Mouse (Mus musculus): ENCODE measurements at regions not wholly inside any gene's neighbourhood (a gene's known extent, or its start where the extent isn't known, plus 50 kb on each side); places are given as distances from the start of the nearest gene placed in this dataset.

DNA sequence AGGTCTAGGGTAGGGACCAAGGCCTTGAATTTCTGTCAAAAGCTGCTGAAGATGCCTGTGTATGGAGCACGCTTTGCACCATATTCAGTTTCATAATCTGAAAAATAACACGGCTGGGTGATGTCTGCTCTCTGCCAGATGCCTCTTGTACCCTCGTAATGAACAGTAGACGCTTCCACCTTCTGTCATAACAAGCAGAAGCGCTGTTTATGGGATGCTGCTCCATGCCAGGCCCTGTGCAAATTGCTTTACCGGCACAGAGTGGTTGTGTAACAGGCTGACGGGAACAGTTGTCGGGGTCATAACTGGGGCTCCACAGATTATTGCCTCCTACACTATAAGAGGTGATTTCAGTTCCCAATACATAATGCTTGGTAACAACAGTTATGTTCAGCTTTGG lies 211.5 kb upstream of the Tnp1 start:
- DNase-seq (ENCODE audit: low read depth, low spot score): no peak

DNA sequence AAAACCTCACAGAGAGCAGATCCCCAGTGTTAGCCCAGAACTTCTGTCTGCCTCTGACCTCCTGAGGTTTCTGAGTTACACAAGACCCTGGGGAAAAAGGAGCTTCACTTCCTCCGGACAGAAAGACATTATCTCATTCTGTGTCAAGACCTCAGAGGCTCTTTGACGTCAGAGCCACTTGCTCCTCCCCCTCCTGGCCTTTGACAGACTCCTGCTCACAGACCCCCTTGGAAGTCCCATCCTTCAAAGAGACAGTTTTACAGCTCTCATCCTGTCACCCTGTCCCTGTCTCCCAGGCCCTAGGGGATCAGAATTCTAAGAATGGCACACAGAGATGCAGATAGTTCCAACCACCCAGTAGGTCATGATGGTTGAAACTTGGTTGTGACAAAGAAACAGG lies 206.2 kb upstream of the Tnp1 start:
- no peak for DNase-seq (ENCODE audit: low read depth, low spot score)

- no peak for DNase-seq (ENCODE audit: low read depth, low spot score)
Observed at GRCm38 (mm10) chr1:73214305-73214946, 198.7 kb upstream of the Tnp1 start.

DNA sequence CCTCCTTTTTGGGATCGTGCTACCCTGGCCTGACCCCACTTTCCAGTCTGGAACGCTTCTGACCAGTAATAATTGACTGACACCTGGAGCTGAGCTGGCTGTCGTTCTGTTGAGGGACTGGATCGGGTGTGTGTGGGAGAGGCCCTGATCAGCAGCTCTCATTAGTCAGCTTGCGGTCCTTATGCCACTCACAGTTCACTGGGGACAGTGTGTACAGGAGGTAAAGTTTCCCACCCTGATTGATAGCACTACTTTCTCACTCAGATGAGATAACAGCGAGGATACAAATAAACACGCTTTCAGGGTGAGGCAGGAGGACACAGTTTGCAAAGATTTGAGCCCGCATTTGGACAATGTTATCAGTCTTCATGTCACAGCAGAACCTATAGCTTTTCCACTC lies 191.7 kb upstream of the Tnp1 start:
- DNase-seq (ENCODE audit: low read depth, low spot score): no peak

DNA sequence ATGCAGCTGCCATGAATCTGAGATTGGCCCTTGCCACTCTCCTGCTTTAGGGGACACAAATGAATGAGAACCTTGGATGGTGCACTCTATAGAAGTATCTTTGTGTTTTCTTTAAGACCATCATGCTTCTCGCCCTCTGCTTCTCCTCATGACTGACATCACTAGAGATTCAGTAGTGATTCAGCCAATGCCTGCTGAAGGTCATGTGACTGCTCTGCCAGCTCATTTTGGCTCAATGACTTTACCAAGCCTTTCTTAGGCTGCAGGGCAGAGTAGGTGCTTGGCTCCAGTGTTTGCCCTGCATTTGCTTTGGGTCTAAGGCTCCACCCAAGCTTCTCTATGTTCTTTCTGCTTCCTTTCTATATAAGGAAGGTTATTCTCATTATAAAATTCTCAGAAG lies 190.1 kb upstream of the Tnp1 start:
- no peak for DNase-seq (ENCODE audit: low read depth, low spot score)

- no peak for DNase-seq (ENCODE audit: low read depth, low spot score)
Observed at GRCm38 (mm10) chr1:73200112-73200511, 184.4 kb upstream of the Tnp1 start.

DNA sequence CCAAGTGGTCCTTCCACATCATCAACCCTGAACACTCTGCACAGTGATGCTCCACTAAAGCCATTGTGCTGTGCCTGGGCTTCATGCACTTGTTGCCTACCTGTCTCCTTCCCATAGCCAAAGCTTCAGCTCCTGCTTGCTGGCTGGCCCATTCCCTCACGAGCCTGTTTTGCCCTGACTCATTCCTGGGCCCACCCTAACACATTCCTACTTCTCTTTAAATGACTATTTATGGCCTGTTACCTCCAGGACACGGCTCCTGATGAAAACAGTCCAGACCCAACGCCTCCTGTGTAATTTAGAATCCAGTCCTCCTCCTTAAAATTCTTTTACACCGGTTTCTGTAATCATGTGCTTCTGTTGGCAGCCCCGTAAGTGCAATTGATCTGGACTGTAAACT lies 175.1 kb upstream of the Tnp1 start:
- no peak for DNase-seq (ENCODE audit: low read depth, low spot score)

- no peak for DNase-seq (ENCODE audit: low read depth, low spot score)
Observed at GRCm38 (mm10) chr1:73188796-73189195, 173.1 kb upstream of the Tnp1 start.

- no peak for DNase-seq (ENCODE audit: low read depth, low spot score)
Observed at GRCm38 (mm10) chr1:73184477-73184876, 168.8 kb upstream of the Tnp1 start.

DNA sequence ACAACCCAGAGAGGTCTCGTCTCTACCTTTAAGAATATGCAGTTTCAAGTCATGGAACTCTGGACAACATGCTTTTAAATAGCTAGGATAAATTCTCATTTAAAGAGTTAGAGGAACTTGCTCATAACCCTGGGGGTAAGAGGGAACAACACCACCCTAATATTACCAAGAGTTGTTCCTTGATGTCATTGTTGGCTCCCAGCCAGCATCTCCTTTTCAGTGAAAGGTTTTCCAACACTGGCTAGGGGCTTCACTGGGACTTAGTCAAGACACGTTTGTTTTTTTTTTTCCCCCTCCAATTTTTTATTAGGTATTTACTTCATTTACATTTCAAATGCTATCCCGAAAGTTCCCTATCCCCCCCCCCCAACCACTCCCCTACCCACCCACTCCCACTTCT lies 163.1 kb upstream of the Tnp1 start:
- DNase-seq (ENCODE audit: low read depth, low spot score): no peak

- no peak for DNase-seq (ENCODE audit: low read depth, low spot score)
Observed at GRCm38 (mm10) chr1:73177076-73177475, 161.4 kb upstream of the Tnp1 start.

DNA sequence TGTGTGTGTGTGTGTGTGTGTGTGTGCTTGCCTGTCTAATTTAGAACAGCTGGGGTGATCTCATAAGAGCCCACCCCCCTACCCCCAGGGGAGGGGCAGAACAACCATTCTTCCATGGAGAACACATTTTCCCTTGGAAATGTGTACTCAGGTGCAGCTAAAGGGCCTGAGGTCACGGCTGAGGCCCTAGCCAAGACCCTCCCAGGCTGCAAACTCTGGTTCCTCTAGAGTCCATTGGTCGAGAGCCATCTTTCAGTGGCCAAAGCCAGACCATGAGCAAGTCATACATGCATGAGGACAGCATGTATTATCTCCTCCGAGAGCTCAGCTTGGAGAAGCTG lies 154.9 kb upstream of the Tnp1 start:
- no peak for DNase-seq (ENCODE audit: low read depth, low spot score)

GRCm38 (mm10) chr1:73169929-73170667 lies 154.4 kb upstream of the Tnp1 start:
- no peak for DNase-seq (ENCODE audit: low read depth, low spot score)

DNA sequence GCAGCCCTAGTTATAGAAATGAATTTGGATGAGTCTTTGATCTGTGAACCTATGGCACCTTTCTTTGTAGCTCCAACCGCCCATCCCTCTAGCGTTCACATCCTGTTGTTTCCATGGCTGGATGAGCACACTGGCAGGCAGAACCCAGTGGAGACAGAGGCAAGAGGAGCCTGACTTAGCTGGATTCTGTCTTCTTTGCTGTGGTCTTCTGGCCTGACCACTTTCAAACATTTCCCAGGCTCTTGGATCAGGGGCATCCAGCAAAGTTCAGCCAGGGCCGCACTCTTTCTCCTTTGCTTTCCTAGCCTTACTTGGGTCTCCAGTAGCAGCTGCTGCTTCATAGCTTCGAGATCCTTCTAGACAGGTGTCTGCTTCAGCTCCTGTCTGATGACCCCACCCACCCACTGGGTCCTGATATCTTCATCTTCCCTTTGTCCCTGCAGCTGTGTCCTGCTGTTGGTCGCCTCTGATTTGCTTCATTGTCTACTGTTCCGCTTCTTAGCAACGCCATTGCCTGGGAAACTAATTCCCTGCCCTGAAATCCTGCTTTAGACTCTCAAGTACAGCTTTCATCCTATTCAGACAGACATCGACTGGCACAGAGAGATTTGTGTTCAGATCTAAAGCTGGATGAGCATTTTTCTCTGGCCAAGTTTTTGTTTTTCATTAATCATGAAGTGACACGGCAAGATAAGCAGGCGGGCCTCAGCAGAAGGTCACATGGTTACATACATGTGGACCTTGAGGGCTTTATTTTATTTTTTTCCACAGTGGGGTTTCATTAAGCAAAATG lies 153.6 kb upstream of the Tnp1 start:
- DNase-seq (ENCODE audit: low read depth, low spot score): peak; percentile 8

GRCm38 (mm10) chr1:73160199-73160598 lies 144.5 kb upstream of the Tnp1 start:
- no peak for DNase-seq (ENCODE audit: low read depth, low spot score)

DNA sequence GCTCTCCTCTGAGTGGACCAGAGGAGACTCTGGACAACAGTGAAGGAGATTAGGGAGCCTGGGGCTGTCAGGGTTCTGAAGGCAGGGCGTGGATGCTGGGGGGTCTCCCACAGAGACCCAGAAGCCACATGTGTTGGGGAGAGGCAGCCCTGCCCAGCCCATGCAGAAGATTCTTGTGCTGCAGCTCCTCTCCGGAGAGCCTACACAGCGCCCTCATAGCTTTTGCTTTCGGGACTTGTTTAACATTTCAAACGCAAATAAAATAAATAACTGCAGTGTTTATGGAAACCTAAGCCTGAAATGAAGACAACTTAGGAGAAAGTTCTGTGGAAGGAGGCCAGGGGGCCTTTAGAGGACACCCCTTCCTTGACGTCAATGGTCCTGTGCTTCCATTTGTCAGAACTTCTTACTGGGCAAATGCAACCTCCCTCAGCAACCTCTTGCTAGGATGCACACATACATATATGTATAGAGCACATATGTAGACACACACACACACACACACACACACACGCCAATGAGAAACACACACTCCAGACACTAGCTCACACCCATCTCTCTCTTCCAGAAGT lies 143.8 kb upstream of the Tnp1 start:
- no peak for DNase-seq (ENCODE audit: low read depth, low spot score)

DNA sequence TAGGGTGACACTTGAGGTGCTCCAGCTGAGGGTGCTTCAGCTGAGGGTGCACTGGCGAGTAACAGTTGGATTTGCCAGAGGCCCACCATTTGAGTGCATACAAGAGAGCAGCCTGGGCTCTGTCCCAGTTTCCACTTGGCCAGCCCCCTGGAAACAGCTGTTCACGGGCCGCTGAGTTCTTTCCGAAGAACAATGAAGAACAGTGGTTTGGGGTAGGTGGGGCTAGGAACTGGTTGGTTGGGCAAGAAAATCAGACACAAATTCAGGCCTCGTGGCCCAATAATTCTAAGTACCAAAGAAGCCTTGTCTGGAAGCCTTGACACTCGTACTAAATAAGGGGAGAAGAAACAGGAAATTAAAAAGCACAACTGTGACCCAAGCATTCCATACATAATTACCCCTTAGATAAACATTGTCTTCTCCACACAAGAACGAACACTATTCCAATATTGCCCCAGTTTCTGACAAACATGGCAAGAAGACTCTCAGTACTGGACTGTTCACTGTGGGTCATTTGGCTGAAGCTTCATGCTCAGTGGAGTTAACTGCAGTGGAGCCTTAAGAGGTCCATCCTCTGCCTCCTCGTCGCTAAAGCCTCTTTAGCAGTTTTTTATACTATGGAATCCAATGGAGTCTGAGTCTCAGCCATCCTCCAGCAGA lies 137.9 kb upstream of the Tnp1 start:
- DNase-seq (ENCODE audit: low read depth, low spot score): no peak

DNA sequence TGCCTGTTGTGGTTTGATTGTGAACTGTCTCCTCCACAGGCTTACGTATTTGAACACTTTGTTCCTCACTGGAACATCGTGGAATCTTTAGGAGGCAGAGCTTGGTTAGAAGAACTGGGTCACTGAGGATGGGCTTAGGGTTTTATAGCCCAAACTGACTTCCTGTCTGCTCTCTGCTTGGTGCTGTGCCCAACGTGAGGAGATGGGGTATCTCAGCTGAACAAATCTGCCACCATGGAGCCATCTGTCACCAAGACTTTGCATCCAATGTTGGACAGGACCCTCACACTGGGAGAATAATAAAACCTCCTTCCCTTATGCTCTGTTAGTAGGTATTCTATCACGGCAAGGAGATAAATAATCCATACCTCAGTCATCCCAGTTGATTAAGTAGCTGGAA lies 134.2 kb upstream of the Tnp1 start:
- no peak for DNase-seq (ENCODE audit: low read depth, low spot score)

- DNase-seq (ENCODE audit: low read depth, low spot score): no peak
Observed at GRCm38 (mm10) chr1:73142845-73143244, 127.1 kb upstream of the Tnp1 start.

GRCm38 (mm10) chr1:73140557-73141345 lies 125.0 kb upstream of the Tnp1 start:
- DNase-seq (ENCODE audit: low read depth, low spot score): peak; percentile 19

GRCm38 (mm10) chr1:73130215-73130861 lies 114.6 kb upstream of the Tnp1 start:
- no peak for DNase-seq (ENCODE audit: low read depth, low spot score)

Measured in retina, postnatal 7 days (tissue).